Mouse (Mus musculus) embryo, embryonic 9.5 days (tissue): ENCODE data around the gene Ezh1.

Experiments
- DNase-seq: peaks from one replicate; pipeline ENCODE4 v3.0.0-alpha.2; 2017; ENCODE audit errors: extremely low spot score

The Ezh1 gene

GRCm38 (mm10) chr11:101226065-101226701, at the start of gene Ezh1:
Gene Ezh1 (minus strand): TSS chr11:101226463.
- peak; percentile 90 for DNase-seq

GRCm38 (mm10) chr11:101275309-101275708, 49.0 kb upstream of the Ezh1 start:
- DNase-seq, result no peak

- no peak for DNase-seq
Observed at GRCm38 (mm10) chr11:101272446-101272845, 46.2 kb upstream of the Ezh1 start.

- DNase-seq, result peak; percentile 64
Observed at GRCm38 (mm10) chr11:101269577-101270116, 43.4 kb upstream of the Ezh1 start.

DNA sequence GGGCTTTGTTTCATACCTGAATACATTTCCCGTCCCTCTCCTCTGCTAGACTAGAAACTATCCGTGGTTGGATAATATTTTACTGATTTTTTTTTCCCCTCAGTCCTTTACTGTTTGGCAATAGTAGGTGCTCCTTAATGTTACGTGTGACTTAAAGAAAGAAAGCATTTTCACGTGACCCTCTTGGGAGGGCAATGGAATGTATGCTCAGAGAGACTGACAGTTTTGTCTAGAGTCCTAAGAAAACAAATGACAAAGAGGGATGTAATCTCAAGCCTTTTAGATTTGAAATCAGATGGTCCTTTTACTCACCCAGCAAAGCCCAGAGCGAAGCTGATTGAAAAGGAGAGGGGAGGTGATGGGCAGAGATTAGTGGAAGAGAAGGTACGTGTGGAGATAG, 39.6 kb upstream of the Ezh1 start:
- no peak for DNase-seq

GRCm38 (mm10) chr11:101264954-101265471, 38.8 kb upstream of the Ezh1 start:
- DNase-seq, result peak; percentile 46

GRCm38 (mm10) chr11:101263989-101264280, 37.7 kb upstream of the Ezh1 start:
- DNase-seq, result no peak

DNA sequence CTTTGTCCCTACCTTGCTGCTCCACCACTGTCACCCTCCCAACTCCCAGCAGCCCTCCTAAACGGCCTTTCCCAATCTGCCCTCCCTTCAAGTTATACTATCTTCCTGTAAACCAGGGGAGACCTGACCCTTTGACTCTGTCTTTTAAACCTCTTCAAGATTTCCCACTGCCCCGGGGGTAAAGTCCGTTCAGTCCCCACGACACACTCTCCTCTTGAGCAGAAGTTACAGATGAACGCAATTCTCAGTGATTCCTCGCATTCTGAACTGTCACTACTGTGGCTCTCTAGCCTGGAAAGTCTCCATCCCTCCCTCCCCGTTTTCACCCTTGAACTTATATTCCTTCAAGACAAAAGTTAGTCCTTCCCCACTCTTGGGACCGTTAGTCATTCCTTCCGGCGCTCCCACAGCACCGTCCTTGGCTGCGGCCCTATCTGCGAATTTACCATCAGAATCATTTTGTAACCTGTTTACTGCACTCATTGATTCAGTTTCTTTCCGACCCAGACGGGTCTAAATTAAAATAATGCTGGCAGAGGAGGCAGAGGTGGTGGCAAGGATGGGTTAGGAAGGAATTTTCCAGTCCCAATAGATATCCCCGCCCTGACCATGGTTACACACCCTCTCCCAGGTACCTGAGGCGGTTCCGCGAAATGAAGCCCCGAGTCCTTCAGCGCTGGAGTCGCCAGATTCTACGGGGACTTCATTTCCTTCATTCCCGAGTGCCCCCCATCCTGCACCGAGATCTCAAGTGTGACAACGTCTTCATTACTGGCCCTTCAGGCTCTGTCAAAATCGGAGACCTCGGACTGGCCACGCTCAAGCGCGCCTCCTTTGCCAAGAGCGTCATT, 37.1 kb upstream of the Ezh1 start:
- DNase-seq, result no peak

- peak; percentile 48 for DNase-seq
Observed at GRCm38 (mm10) chr11:101262272-101262967, 36.2 kb upstream of the Ezh1 start.

DNA sequence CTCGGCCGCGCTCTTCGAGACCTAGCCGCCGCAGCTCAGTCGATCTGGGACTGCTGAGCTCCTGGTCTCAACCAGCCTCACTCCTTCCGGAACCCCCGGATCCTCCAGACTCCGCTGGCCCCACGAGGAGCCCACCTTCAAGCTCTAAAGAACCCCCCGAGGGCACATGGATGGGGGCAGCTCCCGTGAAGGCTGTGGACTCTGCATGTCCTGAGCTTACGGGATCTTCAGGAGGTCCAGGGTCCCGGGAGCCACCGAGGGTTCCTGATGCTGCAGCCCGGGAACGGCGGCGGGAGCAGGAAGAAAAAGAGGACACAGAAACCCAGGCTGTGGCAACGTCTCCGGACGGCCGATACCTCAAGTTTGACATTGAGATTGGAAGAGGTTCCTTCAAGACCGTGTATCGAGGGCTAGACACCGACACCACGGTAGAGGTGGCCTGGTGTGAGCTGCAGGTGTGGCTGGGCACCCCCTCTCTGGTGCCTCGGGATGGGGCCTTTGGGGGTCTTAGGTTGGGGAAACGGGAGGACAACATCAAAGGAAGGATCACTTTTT, 34.6 kb upstream of the Ezh1 start:
- DNase-seq, result no peak

- DNase-seq, result peak; percentile 83
Observed at GRCm38 (mm10) chr11:101259948-101260825, 33.9 kb upstream of the Ezh1 start, which contains the start of gene Wnk4. Gene Wnk4 (plus strand): TSS chr11:101260567.

GRCm38 (mm10) chr11:101259261-101259712, 33.0 kb upstream of the Ezh1 start:
- no peak for DNase-seq

DNA sequence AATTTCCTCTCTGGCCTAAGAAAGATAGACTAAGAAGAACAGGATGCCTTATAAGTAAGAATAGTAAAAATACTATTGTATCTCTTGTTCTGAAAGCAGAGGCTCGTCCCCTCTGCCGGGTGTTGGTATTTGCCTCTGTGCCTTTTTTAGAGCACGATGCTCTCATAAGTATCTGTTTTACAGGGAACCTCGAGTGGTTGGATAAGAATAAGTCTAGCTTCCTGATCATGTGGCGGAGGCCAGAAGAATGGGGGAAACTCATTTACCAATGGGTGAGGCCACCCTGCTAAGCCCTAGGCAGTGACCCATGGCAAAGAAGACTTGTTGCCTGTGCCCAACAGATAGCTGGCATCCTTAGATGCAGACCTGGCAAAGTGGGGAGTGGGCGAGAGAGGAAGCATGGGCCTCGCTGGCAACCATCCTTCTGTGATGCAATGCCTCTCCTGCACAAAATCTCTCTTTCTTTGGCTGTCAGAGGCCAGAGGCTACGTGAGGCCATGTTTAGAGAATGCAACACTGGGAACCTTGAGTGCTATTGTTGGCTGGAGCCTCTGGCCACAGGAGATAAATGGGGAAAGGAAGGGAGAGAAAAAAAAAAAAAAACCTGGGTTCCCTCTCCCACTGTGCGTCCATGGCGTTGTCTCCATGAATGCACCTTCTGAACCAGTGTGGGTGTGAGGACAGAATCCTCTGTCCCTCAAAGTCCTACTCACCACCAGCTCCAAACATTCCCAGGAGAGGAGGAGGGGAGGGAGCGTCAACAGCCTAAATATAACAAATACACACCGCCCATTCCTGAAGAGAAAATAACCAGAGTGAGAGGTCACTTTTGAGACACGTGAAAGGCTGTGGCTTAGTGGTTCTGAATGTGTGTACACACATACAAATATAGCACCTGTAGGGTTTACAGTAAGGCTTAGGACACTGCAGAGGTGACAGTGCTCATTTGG, 29.8 kb upstream of the Ezh1 start:
- no peak for DNase-seq

DNA sequence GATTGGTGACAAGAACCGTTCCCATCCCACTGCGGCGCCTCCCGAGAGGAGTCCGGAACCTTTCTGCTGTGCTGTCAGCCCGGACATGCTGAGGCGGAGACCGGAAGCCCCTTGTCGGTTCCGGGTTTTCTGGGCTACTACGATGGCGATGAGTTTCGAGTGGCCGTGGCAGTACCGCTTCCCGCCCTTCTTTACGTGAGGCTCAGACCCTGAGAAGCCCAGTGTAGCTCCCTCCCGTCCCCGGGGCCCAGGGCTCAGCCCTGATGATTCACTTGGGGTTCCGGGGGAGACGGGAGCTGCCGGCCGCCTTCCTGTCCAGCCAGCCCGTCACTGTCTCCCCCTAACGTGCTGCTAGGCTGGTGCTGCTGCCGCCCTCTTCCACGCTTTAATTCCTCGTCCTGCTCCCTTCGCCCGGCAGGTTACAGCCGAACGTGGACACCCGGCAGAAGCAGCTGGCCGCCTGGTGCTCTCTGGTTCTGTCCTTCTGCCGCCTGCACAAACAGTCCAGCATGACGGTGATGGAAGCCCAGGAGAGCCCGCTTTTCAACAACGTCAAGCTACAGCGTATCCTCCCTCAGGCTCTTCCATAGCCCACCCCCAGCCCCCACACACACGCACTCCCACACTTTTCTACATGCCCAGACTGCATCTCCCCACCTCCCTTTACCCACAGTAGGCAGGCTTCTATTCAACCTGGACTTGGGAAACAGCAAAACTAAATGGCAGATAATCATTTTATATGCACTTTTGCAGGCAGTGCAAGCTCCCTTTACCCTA, 27.5 kb upstream of the Ezh1 start, which contains the start of gene Vps25:
TSS of gene Vps25 (plus strand) at position 95 of the 777 bp plus-strand sequence.
- peak; percentile 88 for DNase-seq

- DNase-seq, result no peak
Observed at GRCm38 (mm10) chr11:101252941-101253340, 26.7 kb upstream of the Ezh1 start.

DNA sequence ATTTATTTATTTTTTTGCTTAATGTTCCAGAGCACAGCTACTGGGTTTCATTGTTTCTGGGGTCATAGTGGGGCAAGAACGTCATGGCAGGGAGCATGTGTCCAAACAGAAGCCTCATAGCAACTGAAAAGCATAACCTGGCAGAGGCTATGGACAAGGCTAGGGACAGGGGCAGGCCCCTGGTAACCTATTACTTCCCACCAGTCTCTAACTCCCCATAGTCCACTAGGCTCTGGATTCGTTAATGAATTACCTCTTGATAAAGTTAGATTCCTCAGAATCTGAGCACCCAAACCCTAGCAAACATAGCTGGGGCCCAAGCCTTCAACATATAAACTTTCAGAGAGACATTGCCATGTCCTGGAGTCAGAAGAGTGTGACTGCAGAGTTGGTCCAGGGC, 24.8 kb upstream of the Ezh1 start:
- DNase-seq, result no peak

GRCm38 (mm10) chr11:101248258-101248994, 22.2 kb upstream of the Ezh1 start:
- DNase-seq, result peak; percentile 62

- no peak for DNase-seq
Observed at GRCm38 (mm10) chr11:101247521-101248030, 21.3 kb upstream of the Ezh1 start.
